Mouse (Mus musculus): Measurements from ENCODE around the gene Gjd3.
"Not testable (repeated sequence)": the region's sequence is repeated elsewhere in the genome, so short reads cannot be mapped to it uniquely, and the experiment has no call there.

Gjd3 gene

GRCm38 (mm10) chr11:98982773-98983133 lies at the start of gene Gjd3:
TSS of gene Gjd3 (minus strand) at chr11:98983016.
- DNase-seq = peak; percentile 27

DNA sequence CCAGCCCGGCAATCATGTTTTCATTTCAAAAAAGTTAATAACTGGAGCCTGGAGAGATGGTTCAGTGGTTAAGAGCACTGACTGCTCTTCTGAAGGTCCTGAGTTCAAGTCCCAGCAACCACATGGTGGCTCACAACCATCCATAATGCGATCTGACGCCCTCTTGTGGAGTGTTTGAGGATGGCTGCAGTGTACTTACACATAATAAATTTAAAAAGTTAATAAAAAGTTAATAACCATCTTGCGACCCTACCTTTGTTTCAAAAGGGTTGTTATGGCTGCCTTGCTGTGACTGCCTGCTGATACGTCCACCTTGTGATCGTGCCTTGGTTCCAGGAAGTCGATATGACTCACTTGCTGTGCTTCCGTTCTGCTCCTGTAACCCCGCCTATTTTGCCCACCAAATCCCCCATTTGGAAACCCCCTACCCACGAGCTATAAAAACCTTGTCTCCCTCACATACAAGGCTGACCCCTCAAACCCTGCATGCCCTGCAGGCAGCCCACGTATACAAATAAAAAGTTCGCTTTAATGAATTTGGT lies 44.2 kb upstream of the Gjd3 start:
- DNase-seq = no peak

- no peak for DNase-seq
Measured at GRCm38 (mm10) chr11:99025878-99026277, 43.1 kb upstream of the Gjd3 start.

DNA sequence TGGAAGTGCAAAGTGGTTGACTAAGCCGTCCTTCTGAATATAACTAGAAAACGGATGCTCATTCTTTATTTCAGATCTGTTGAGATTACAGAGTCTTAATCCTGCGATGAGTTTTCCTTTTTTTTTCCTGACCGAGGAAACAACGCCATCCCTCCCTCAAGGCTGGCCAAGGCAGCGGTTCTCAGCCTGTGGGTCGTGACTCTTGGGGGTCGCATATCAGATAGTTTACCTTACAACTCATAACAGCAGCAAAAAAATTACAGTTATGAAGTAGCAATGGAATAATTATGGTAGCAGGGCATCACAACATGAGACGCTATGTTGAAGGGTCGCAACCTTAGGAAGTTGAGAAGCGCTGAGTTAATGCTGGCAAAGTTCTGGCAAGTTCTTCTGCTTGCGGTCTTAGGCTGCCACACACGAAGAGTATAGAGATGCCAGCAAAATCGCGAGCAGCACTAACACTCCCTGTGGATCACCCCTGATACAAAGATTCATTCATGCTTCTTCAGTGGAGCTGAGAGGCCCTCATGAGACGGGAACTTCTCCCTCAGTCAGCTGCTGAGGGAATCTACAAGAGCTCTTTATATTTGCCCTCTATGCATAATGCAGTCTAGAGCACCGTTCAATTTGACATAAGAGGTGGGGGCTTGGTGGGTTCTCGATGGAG lies 41.8 kb upstream of the Gjd3 start:
- no peak for DNase-seq

GRCm38 (mm10) chr11:99023500-99024467 lies 41.0 kb upstream of the Gjd3 start, which contains the start of gene Top2a:
TSS of gene Top2a (minus strand) at chr11:99024189.
- DNase-seq = peak; percentile 95

- DNase-seq = no peak
Measured at GRCm38 (mm10) chr11:99023094-99023493, 40.3 kb upstream of the Gjd3 start.

- no peak for DNase-seq
Measured at GRCm38 (mm10) chr11:99022384-99022933, 39.6 kb upstream of the Gjd3 start.

- DNase-seq = no peak
Measured at GRCm38 (mm10) chr11:99019844-99020243, 37.0 kb upstream of the Gjd3 start.

DNA sequence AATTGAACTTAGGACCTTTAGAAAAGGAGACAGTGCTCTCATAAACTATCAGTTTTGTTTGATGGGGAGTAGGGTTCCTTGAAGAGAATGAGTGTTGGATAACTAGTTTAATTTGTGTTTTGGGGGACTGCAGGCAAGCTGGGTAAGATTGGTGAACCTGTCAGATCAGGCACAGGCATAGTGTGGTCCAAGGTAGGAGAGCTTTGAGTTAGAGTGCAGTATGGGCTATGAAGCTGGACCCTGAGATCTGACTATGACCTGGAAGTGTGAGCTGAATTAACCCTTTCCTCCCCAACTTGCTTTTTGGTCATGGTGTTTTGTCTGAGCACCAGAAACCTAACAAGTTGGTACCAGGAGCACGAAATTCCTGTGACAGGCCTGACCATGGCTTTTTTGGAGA lies 31.0 kb upstream of the Gjd3 start:
- no peak for DNase-seq

GRCm38 (mm10) chr11:99010706-99011105 lies 27.9 kb upstream of the Gjd3 start:
- DNase-seq = no peak

- no peak for DNase-seq
Measured at GRCm38 (mm10) chr11:99010124-99010523, 27.3 kb upstream of the Gjd3 start.

GRCm38 (mm10) chr11:99006788-99007187 lies 24.0 kb upstream of the Gjd3 start:
- DNase-seq = no peak

GRCm38 (mm10) chr11:98999243-98999642 lies 16.4 kb upstream of the Gjd3 start:
- no peak for DNase-seq

- no peak for DNase-seq
Measured at GRCm38 (mm10) chr11:98998776-98999175, 16.0 kb upstream of the Gjd3 start.

DNA sequence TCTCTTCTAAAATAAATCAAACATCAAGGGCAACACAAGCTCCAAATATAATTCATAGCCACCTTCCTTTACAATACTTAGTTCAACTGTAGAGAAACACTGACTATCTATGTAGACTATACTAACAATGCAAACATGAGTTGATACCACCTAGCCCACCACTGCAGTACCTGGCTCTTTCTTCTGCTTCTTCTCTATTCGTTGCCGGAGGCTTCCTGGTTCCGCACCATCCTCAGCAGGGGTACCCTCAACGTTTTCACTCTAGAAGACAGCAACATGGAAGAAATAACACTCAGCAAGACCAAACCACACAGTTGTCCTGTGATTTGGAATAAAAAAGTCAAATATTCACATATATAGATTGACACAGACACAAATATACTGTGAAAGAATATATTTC lies 14.8 kb upstream of the Gjd3 start:
- no peak for DNase-seq

- DNase-seq = no peak
Measured at GRCm38 (mm10) chr11:98995987-98996386, 13.2 kb upstream of the Gjd3 start.

DNA sequence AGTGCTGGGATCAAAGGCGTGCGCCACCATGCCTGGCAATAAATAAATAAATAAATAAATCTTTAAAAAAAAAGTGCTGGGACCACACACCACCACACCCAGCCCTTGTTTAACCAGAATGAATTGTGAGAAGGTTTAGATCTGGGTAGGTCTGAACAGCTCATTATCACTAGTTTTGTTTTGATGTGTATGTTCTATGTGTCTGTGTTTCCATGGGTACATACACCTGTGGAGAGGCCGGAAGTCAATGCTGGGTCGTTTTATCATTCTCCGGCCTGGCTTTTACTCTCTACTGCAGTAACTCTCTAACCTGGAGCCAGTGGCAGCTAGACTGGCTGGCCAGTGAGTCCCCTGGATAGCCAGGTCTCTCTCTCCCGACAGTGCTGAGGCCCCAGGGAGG lies 8.1 kb upstream of the Gjd3 start:
- no peak for DNase-seq

GRCm38 (mm10) chr11:98988260-98988659 lies 5.4 kb upstream of the Gjd3 start:
- DNase-seq = not testable (repeated sequence)

DNA sequence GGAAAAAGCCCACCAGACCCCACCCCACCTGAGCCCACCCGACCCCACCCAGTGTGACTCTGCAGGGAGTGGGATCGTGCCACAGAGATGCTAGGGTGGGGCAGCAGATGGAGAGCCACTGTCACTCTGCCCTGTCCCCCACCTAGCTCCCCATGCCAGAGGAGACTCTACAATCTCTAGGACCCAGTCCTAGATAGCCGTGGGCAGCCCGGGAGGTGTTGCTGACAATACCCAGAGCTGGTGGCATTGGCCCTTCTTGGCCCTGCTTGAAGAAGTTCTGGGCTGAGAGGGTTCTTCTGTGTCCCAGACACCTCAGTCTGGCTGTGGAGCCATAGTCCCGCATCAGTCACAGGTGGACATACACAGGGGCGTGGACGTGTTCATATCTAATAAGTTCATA lies 2.7 kb upstream of the Gjd3 start:
- no peak for DNase-seq

- peak; percentile 11 for DNase-seq
Measured at GRCm38 (mm10) chr11:98983551-98983950, 735 bp upstream of the Gjd3 start.

- peak; percentile 79 for DNase-seq
Measured at GRCm38 (mm10) chr11:98981997-98982772, 631 bp downstream of the Gjd3 start.

DNA sequence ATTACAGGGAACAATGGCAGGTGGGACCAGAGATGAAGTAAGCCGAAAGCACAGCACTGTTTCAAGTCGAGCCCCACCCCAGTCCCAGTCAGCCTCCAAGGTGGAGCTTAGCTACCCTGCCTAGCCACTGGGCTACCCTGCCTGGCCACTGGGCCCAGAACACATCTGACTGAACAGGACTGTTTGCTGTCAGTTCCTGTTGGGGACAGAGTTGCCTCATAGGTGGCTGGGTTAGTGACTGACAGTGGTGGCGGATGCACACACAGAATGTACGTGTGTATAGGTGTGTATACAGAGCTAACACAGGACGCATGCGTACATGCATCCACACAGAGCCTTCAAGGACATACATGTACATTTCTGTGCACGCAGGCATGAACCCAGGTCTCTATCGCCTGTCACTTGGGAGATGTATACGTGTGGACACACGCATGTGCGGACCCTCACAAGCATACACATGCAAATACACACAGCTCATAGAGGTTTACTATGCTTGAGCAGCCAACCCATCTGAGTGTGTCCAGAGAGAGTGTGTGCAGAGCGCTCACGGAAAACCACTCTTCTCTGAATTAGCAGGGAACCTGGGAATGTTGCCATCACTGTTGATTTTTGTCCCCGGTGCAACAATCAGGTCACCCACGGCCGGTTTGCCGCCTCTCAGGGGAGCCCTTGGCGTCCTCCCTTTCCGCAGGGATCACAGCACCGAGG lies 1.4 kb downstream of the Gjd3 start:
- no peak for DNase-seq
